Mouse (Mus musculus) midbrain, embryonic 16.5 days (tissue): Measurements from ENCODE around the gene Cntnap4. TPM values are rescaled to one million over a fixed set of nuclear protein-coding genes. Genes with fewer than 3 reads are reported as not detected.

Experiments
- ATAC-seq: fragments of 200-750 bp; cut with Nextera tagmentation; 2 replicates; pipeline ENCODE4 v1.8.0; 2017; ENCODE audit warnings: moderate TSS enrichment
- H3K27ac ChIP-seq: fragments of 300-500 bp; sonication (generic); 2 replicates; pipeline ENCODE4 v1.5.1; 2014; ENCODE audit warnings: mild to moderate bottlenecking, low read length, mixed read lengths
- H3K27me3 ChIP-seq: fragments of 300-500 bp; sonication (generic); 2 replicates; pipeline ENCODE4 v1.6.1; 2014; ENCODE audit warnings: low read depth, low read length, mixed read lengths; ENCODE audit not compliant: control insufficient read depth, insufficient read depth
- H3K36me3 ChIP-seq: fragments of 300-500 bp; sonication (generic); 2 replicates; pipeline ENCODE4 v1.6.1; 2014; ENCODE audit warnings: mild to moderate bottlenecking, low read length, moderate library complexity, mixed read lengths; ENCODE audit not compliant: control insufficient read depth, insufficient read depth
- H3K4me1 ChIP-seq: fragments of 300-500 bp; sonication (generic); 2 replicates; pipeline ENCODE4 v1.6.1; 2014; ENCODE audit warnings: mild to moderate bottlenecking, low read length, mixed read lengths; ENCODE audit not compliant: control insufficient read depth, insufficient read depth
- H3K4me2 ChIP-seq: fragments of 300-500 bp; sonication (generic); 2 replicates; pipeline ENCODE4 v1.6.1; 2014; ENCODE audit warnings: mild to moderate bottlenecking, low read length, mixed read lengths
- H3K4me3 ChIP-seq: fragments of 300-500 bp; sonication (generic); 2 replicates; pipeline ENCODE4 v1.5.1; 2014; ENCODE audit warnings: low read depth, mild to moderate bottlenecking, low read length, moderate library complexity, mixed read lengths
- H3K9ac ChIP-seq: fragments of 300-500 bp; sonication (generic); 2 replicates; pipeline ENCODE4 v1.6.1; 2014; ENCODE audit warnings: low read depth, low read length, mixed read lengths
- H3K9me3 ChIP-seq: fragments of 300-500 bp; sonication (generic); replicated peaks from 2 replicates; pipeline ENCODE4 v1.6.1; 2014; ENCODE audit warnings: mild to moderate bottlenecking, low read length, mixed read lengths; ENCODE audit not compliant: control insufficient read depth, poor library complexity, severe bottlenecking
- WGBS: fragments of 180-500 bp; shearing (Covaris S2); extraction: QIAGEN DNeasy Blood & Tissue Kit; methylation state at CpG from one replicate; pipeline ENCODE4 v1.1.7; 2014; 5-methylcytosine and 5-hydroxymethylcytosine counted together
- polyA plus RNA-seq: library from polyadenylated mRNA; unstranded; fragments of >200 nt; fragmentation: Nextera tagmentation; extraction: Ambion mirVana; gene quantifications from 2 replicates; pipeline ENCODE4 v1.2.1, GENCODE M21; 2015

The Cntnap4 gene
- polyA plus RNA-seq, 1 experiment from 2014 or later: 23.0 TPM

GRCm38 (mm10) chr8:112596023-112596776 lies 26.4 kb downstream of the Cntnap4 start:
- Histone ChIP-seq H3K4me2 (no peak overlapping the region), H3K4me3 (no peak overlapping the region), H3K4me1 (peaks cover 7% of the 10 kb centered on the region), H3K36me3 (no peaks in the 10 kb centered on the region), H3K27me3 (no peaks in the 10 kb centered on the region), H3K27ac (peak overlapping the region; percentile 50), H3K9me3 (no peaks in the 10 kb centered on the region), H3K9ac (peak overlapping the region; percentile 26; the same call in 1 of the 2 replicates)
- ATAC-seq: peak; percentile 71; the same call in 1 of the 2 replicates
- 60% methylated on average over 15 of the region's 15 CpGs for WGBS

GRCm38 (mm10) chr8:112599975-112600374 lies 30.1 kb downstream of the Cntnap4 start:
- Histone ChIP-seq H3K4me1 (peaks cover 4% of the 10 kb centered on the region), H3K9me3 (no peaks in the 10 kb centered on the region), H3K36me3 (no peaks in the 10 kb centered on the region), H3K9ac (no peak overlapping the region), H3K27me3 (no peaks in the 10 kb centered on the region), H3K27ac (no peak overlapping the region), H3K4me3 (no peak overlapping the region), H3K4me2 (no peak overlapping the region)
- no peak for ATAC-seq
- 83% methylated on average over 11 of the region's 11 CpGs for WGBS

- H3K27me3 ChIP-seq: no peaks in the 10 kb centered on the region
- H3K4me3 ChIP-seq: no peak overlapping the region
- no peak overlapping the region for H3K27ac ChIP-seq
- H3K4me2 ChIP-seq: no peak overlapping the region
- H3K36me3 ChIP-seq: no peaks in the 10 kb centered on the region
- H3K4me1 ChIP-seq: peaks cover under 1% of the 10 kb centered on the region; the same call in 1 of the 2 replicates
- no peak overlapping the region for H3K9ac ChIP-seq
- no peak for ATAC-seq
- no peaks in the 10 kb centered on the region for H3K9me3 ChIP-seq
- 82% methylated on average over 1 of the region's 1 CpGs for WGBS
Observed at GRCm38 (mm10) chr8:112601150-112601549, 31.3 kb downstream of the Cntnap4 start.

GRCm38 (mm10) chr8:112610121-112610520 lies 40.3 kb downstream of the Cntnap4 start:
- 0 out of 2 replicates have a peak overlapping the region, but pooled peaks have one; percentile 25 for H3K9ac ChIP-seq
- H3K9me3 ChIP-seq: no peaks in the 10 kb centered on the region
- H3K4me1 ChIP-seq: no peaks in the 10 kb centered on the region
- no peak overlapping the region for H3K4me3 ChIP-seq
- 82% methylated on average over 6 of the region's 6 CpGs for WGBS
- H3K4me2 ChIP-seq: no peak overlapping the region
- H3K36me3 ChIP-seq: no peaks in the 10 kb centered on the region
- no peak for ATAC-seq
- no peaks in the 10 kb centered on the region for H3K27me3 ChIP-seq
- H3K27ac ChIP-seq: no peak overlapping the region

GRCm38 (mm10) chr8:112628791-112629190 lies 58.9 kb downstream of the Cntnap4 start:
- H3K27ac ChIP-seq: no peak overlapping the region
- no peaks in the 10 kb centered on the region for H3K4me1 ChIP-seq
- no peaks in the 10 kb centered on the region for H3K9me3 ChIP-seq
- WGBS: 88% methylated on average over 7 of the region's 7 CpGs
- no peak overlapping the region for H3K9ac ChIP-seq
- H3K4me3 ChIP-seq: no peak overlapping the region
- no peak for ATAC-seq
- no peak overlapping the region for H3K4me2 ChIP-seq
- no peaks in the 10 kb centered on the region for H3K36me3 ChIP-seq
- H3K27me3 ChIP-seq: no peaks in the 10 kb centered on the region

GRCm38 (mm10) chr8:112652657-112653056 lies 82.8 kb downstream of the Cntnap4 start:
- Histone ChIP-seq H3K27ac (no peak overlapping the region), H3K9ac (no peak overlapping the region), H3K4me1 (no peaks in the 10 kb centered on the region), H3K4me3 (no peak overlapping the region), H3K27me3 (no peaks in the 10 kb centered on the region), H3K36me3 (no peaks in the 10 kb centered on the region), H3K9me3 (no peaks in the 10 kb centered on the region), H3K4me2 (no peak overlapping the region)
- no peak for ATAC-seq
- WGBS: 80% methylated on average over 4 of the region's 4 CpGs

GRCm38 (mm10) chr8:112653276-112653675 lies 83.4 kb downstream of the Cntnap4 start:
- Histone ChIP-seq H3K36me3 (no peaks in the 10 kb centered on the region), H3K9me3 (no peaks in the 10 kb centered on the region), H3K9ac (no peak overlapping the region), H3K4me2 (no peak overlapping the region), H3K4me3 (no peak overlapping the region), H3K4me1 (no peaks in the 10 kb centered on the region), H3K27me3 (no peaks in the 10 kb centered on the region), H3K27ac (no peak overlapping the region)
- no peak for ATAC-seq
- 88% methylated on average over 1 of the region's 1 CpGs for WGBS

GRCm38 (mm10) chr8:112653994-112654393 lies 84.2 kb downstream of the Cntnap4 start:
- Histone ChIP-seq H3K9me3 (no peaks in the 10 kb centered on the region), H3K27ac (no peak overlapping the region), H3K4me1 (no peaks in the 10 kb centered on the region), H3K36me3 (no peaks in the 10 kb centered on the region), H3K4me3 (no peak overlapping the region), H3K27me3 (no peaks in the 10 kb centered on the region), H3K9ac (no peak overlapping the region), H3K4me2 (no peak overlapping the region)
- whole genome bisulfite sequencing: 28% methylated on average over 3 of the region's 3 CpGs
- ATAC-seq: no peak

- no peaks in the 10 kb centered on the region for H3K9me3 ChIP-seq
- no peaks in the 10 kb centered on the region for H3K36me3 ChIP-seq
- ATAC-seq: no peak
- no peak overlapping the region for H3K9ac ChIP-seq
- 77% methylated on average over 3 of the region's 3 CpGs for WGBS
- H3K4me3 ChIP-seq: no peak overlapping the region
- no peak overlapping the region for H3K4me2 ChIP-seq
- no peaks in the 10 kb centered on the region for H3K27me3 ChIP-seq
- H3K27ac ChIP-seq: no peak overlapping the region
- H3K4me1 ChIP-seq: no peaks in the 10 kb centered on the region; the same call in 1 of the 2 replicates
Observed at GRCm38 (mm10) chr8:112664067-112664466, 94.2 kb downstream of the Cntnap4 start.
